Mouse (Mus musculus): ENCODE data around the gene 1110012L19Rik.
A peak's percentile ranks its signal among the peaks of the same experiment; 100 is the strongest.
"Not testable (repeated sequence)": the region's sequence is repeated elsewhere in the genome, so short reads cannot be mapped to it uniquely, and the experiment has no call there.

The 1110012L19Rik gene

DNA sequence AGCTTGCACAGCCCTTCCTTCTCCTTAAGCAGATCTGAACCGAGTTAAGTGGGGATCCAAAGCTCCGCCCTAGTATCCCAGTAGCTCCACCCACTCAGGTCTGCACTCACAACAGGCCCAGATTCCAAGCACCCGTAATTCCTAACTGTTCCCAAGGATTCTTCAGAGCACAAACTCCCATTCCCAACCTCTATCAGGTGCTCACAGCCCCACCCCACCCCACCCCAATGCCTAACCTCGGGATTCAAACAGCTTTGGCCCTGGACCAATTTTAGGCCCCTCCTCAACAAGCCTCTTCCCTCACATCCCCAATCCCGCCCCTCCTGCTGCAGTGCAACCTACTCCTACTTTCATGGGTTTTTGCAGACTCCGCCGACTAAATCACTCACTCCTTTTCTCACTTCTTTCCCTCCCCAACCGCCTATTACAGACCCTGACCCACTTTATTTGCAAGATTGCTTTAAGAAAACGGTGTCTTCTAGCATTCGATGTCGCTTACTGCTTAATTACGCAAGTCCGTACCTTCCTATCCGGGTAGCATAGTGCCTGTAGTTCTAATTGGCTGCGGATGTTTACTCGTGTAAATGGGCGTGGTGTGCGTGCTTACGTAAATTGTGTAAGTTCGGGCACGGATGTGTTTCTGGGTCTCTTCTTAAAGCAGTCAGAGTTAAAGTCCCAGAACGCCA, at the start of gene 1110012L19Rik:
Gene 1110012L19Rik, plus strand, starts transcription at position 602 of the 686 bp plus-strand sequence.
- DNase-seq (ENCODE audit: low read depth, low spot score) = peak; percentile 81

DNA sequence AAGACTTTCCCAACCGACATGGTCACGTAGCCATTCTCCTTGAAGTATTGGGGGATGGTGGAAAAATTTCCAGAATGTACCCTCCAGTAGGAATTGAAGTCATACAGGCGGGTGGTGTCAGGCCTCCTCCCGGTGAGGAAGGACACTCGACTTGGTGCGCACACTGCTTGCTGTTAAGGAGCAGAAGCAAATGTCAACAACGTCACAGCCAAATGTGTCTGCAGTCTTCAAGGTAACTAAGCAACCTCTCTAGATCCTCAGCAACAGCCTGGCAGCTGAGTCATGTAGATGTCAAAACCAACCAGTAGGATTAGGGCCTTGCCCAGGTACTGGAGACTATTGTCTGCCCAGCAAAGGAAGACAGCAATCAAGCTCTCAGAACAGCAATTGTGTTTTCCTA, 22.7 kb upstream of the 1110012L19Rik start:
- no peak for DNase-seq (ENCODE audit: low read depth, low spot score)

DNA sequence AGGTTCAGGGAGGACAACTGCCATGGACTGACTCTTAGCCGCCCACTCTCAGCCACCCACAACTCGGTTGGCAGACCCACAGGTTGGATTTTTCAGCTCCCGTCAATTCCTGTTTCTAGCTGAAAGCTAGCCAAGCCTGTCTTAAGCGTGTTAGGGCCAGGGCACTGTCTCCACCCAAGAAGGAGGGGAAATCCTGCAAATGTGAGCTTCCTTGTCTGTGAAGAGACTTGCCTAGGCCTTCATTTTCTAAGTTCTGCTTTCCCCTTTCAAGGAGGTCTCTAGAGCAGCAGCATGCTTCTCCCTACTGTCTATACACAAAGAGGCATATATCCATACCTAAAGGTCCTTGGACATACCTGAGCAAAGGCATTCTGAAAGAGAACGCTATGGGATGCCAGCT, 22.2 kb upstream of the 1110012L19Rik start:
- no peak for DNase-seq (ENCODE audit: low read depth, low spot score)

- no peak for DNase-seq (ENCODE audit: low read depth, low spot score)
These were observed 21.5 kb upstream of the 1110012L19Rik start for GRCm38 (mm10) chrX:70364202-70364601.

- DNase-seq (ENCODE audit: low read depth, low spot score) = peak; percentile 93
These were observed 20.7 kb upstream of the 1110012L19Rik start, which contains the start of gene Ids for GRCm38 (mm10) chrX:70364661-70365613. Ids (minus strand) TSS chrX:70365084.

GRCm38 (mm10) chrX:70369758-70370157, 15.9 kb upstream of the 1110012L19Rik start:
- DNase-seq (ENCODE audit: low read depth, low spot score) = not testable (repeated sequence)

GRCm38 (mm10) chrX:70374469-70375110, 11.1 kb upstream of the 1110012L19Rik start:
- not testable (repeated sequence) for DNase-seq (ENCODE audit: low read depth, low spot score)

DNA sequence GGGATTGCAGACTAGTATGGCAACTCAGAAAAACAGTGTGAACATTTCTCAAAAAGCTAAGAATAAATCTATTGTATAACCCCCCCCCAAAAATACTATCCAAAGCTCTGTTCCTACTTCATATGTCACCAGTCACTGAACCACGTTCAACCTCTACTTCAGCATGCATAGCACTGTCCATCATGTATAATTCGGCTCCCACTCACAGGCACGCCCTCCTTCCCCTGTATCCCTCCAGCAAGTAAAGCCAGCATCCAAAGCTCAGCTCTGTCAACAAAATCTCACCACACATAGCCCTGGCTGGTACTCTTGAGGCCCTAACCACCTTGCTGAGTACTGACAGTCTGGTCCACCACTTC, 781 bp upstream of the 1110012L19Rik start:
- no peak for DNase-seq (ENCODE audit: low read depth, low spot score)

DNA sequence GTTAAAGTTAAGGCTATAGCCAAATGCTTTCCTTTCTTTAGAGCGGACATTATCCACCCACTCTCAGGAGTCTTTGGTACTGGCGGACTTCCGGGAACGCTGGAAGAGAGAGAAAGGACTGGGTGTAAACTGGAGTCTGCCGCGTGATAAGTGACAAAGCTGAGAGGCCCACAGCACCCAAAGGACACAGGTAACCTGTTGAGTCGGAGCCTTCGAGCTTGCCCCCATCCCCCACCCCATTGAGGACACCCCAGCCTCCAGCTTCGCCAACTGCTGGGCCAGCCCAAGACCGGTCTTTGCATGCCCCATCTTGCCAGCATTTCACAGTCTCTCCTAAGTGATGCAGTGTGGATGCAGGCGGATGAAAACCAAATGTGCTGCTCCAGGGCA, 280 bp downstream of the 1110012L19Rik start:
- DNase-seq (ENCODE audit: low read depth, low spot score) = no peak

DNA sequence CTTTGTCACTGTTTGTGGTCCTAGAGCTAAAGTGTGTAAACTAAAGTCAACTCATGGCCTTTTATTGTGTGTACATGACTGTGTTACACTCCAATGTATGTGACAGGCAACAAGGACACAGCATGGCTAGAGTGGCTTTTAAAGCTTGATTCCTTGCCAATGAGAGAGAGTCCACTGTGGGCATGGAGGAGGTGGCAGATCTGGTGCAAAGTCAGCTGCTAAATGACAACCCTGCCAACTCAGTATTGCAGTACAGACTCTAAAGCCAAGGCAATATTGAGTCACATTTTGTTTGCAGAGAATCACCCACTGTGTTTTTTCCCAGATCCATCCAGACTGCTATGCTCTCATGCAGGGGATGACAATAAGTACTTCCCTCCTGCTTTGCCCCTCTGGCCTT, 7.0 kb downstream of the 1110012L19Rik start:
- DNase-seq (ENCODE audit: low read depth, low spot score) = not testable (repeated sequence)

- DNase-seq (ENCODE audit: low read depth, low spot score) = not testable (repeated sequence)
These were observed 39.8 kb downstream of the 1110012L19Rik start for GRCm38 (mm10) chrX:70425473-70425872.
